Mouse (Mus musculus) ES-CJ7 (cell line): ENCODE measurements around the gene Tas2r137.

Experiments used
- DNase-seq: peaks from one replicate; pipeline ENCODE4 v3.0.0; 2011; ENCODE audit warnings: low read depth, low spot score

The Tas2r137 gene

DNA sequence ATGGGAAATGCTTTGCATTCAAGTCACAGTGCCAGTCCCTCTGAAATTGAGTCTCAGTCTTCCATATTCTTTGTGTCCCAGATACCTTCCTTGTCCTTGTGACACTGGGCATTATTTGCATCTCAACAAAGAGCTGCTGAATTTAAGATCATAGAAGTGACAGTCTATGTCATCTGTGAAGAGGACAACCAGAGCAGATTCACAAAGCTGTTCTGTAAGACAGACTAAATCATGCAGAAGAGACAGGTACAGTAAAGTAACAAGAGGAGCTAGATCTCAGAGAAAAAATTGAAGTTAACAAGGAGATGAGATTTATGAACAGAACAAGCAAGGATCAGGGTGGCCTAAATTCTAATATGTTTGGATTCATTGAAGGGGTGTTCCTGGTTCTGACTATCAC, at the start of gene Tas2r137:
Gene Tas2r137 (plus strand): TSS at position 301 of the 400 bp plus-strand sequence.
- no peak for DNase-seq

DNA sequence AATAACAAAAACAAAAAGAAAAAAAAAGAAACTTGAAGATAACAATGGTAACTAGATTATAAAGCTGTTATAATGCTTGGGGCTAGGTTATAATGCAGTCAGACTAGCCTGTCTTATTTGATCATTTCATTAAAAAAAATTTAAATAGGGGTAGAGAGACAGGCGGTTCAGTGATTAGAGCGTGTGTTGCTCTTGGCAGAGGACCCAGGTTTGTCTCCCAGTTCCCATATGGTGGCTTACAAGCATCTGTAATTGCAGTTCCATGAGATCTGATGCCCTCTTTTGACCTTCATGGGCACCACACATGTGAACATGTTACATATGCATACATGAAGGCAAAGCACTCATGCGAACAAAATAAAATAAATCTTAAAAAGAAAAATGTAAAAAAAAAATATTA, 49.8 kb upstream of the Tas2r137 start:
- DNase-seq, result no peak

DNA sequence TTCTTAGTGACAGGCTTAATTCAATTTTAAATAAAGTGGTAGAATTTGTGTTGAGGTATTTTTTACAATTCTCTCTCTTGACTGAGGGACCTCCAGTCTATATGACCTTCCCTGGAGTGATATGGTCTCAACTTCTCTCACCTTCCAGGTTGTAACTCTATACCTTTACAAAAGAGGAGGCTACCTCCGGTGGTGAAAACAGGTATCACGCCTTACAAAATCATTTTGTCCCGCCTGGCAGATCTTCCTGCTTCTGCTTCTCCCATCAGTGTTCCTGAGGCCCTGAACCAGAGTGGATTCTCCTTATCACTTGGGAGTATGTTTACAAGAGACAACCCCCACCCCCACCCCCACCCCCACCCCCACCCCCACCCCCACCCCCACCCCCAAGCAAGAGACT, 49.3 kb upstream of the Tas2r137 start:
- DNase-seq, result peak; percentile 28

DNA sequence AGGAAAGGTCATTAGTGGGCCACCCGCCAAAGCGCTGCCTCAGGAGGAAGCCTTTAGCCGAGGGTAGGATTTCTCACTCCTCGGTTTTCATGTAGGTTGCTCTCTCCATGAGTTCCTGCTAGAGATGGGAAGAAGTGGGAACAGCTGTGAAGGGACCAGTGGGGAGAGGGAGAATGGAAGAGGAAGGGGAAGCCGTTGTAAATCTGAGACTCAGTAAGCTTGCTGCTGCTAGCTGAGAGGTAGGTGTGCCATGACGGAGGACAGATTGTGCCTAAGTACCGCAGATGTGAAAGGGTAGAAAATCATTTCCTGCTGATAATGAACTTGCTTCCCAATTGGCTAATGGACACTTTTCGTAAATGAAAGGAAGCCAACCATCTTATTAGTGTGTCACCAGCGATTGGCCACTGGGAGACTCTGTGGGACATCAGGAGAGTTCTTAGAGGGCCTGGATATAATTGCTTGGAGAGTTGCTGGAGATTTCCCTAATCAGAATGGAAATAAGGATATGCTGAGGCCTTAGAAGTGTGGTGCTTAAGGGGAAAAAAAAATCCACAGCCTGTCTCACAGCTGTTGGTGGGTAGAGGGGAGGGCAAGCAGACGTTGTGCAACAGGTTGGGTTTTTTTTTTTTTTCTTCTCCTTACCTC, 47.6 kb upstream of the Tas2r137 start:
- no peak for DNase-seq

DNA sequence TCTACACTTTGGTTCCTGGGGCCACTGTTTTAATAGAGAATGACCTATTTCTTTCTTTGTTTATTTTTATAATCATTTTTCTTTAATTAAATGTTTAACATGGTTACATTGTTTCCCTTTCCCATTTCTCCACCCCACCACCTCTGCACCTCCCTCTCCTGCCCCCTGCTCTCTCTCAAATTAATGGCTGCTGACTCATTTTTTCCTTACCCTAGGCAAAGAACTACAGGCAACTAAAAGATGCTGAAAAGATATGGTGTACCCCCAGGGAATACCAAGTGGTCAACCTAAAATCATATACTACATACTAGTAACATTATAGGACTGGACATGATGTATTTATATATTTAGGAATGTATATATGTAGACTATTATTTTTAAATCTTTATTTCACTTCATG, 42.4 kb upstream of the Tas2r137 start:
- DNase-seq, result no peak

GRCm38 (mm10) chr6:40454436-40455041, 36.5 kb upstream of the Tas2r137 start:
- peak; percentile 38 for DNase-seq

DNA sequence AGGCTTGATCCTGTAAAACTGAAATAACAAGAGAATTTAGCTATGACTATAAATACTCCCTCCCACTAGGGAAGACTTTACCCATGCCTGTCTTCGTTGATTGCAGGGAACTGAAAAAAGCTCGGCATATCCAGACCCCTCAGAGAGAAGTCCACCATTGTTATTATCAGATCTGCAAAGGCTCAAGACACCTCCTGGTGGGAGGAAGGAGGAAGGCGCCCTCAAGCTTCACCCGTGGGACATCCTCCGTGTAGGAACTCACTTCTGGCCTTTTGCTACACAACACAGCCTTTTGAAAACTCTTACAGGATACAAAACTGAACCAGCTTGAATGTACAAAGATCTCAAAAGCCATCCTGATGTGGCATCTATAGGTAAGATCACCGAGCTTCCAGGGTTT, 25.3 kb upstream of the Tas2r137 start:
- DNase-seq, result peak; percentile 39

- DNase-seq, result peak; percentile 98
Measured at GRCm38 (mm10) chr6:40470916-40471719, 19.9 kb upstream of the Tas2r137 start, which contains the start of gene Ssbp1. TSS of gene Ssbp1 (plus strand) at chr6:40471352.

DNA sequence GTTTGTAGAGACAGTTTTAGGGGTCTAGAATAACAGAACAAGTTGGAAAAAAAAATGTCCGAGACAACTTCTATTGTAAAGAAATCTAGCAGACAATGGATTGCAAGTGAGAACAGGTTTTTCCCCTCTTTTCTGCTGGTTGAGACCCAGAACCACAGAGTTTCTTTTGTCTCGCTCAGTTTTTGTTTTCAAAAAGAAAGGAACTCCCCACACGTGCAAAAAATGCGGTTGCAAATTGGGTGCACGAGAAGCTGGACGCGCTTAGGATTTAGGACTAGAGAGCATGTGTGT, 19.4 kb upstream of the Tas2r137 start:
- peak; percentile 14 for DNase-seq

GRCm38 (mm10) chr6:40476132-40476531, 14.9 kb upstream of the Tas2r137 start:
- DNase-seq, result no peak

- peak; percentile 22 for DNase-seq
Measured at GRCm38 (mm10) chr6:40479705-40480104, 11.3 kb upstream of the Tas2r137 start.

DNA sequence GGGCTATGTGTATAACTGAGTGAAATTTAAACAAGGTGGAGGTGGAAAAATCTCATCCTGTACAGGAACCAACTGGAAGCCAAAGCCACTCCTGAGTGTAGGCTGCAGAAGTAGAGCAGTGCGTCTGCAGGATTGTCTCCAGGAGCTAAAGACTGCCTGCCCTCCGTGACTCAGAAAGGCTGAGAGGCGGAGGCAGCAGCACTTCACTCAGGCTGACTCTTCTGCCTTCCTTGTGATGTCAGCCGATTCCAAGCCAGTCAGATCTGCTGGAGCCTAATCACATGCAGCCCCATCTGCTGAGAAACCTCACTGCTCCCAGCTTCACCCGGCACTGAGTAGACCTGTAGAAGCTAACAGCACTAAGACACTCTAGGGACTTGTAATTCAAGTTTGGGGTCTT, 8.7 kb upstream of the Tas2r137 start:
- no peak for DNase-seq

DNA sequence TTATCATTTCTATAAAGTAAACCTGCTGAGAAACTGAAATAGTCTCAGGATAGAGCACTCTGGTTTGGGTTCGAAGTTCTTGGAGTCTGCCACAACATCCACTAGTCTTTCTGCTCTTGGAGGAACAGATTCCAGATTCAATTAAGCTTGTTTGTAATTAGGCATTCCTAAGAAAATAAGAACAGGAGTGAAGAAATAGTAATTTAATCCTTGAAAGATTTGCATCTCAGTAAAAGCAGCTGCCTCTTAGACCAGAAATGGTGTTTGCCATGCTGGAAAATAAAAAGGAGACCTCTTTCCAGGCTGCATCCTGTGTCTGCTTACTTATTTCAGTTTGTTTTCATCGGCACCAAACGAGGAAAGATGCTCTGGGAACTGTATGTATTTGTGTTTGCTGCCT, 2.2 kb downstream of the Tas2r137 start, which contains the start of gene Tas2r108:
Gene Tas2r108 (plus strand): TSS at position 301 of the 400 bp plus-strand sequence.
- no peak for DNase-seq

DNA sequence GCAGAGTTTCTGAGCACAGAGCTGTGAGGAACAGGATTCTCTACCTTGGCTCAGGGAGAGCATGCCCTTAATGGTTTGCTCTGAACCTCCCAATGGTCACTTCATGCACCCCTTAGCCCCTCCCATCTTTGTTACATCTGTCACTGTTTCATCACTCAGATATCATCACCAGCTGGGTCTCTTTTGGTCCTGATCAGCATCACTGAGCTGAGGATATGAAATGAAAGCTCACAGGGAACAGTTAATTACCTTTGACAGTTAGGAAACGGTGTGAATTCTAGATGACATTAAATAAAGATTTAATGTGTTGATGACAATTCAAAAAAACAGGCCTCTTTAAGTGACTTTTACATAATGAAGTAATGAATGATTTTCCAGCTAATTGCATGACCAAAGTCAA, 28.4 kb downstream of the Tas2r137 start, which contains the start of gene Prss37:
Gene Prss37 (minus strand): TSS at position 101 of the 400 bp plus-strand sequence.
- DNase-seq, result no peak
